Mouse (Mus musculus) monocyte, adult 2 months (primary cell): ENCODE measurements around the gene Tmem177.

Experiments used
- DNase-seq, 2 experiments: peaks; one replicate each; pipeline ENCODE4 v3.0.0; 2022; ENCODE audit warnings: low spot score in 2 of 2, low read depth in 1 of 2

Gene Tmem177

DNA sequence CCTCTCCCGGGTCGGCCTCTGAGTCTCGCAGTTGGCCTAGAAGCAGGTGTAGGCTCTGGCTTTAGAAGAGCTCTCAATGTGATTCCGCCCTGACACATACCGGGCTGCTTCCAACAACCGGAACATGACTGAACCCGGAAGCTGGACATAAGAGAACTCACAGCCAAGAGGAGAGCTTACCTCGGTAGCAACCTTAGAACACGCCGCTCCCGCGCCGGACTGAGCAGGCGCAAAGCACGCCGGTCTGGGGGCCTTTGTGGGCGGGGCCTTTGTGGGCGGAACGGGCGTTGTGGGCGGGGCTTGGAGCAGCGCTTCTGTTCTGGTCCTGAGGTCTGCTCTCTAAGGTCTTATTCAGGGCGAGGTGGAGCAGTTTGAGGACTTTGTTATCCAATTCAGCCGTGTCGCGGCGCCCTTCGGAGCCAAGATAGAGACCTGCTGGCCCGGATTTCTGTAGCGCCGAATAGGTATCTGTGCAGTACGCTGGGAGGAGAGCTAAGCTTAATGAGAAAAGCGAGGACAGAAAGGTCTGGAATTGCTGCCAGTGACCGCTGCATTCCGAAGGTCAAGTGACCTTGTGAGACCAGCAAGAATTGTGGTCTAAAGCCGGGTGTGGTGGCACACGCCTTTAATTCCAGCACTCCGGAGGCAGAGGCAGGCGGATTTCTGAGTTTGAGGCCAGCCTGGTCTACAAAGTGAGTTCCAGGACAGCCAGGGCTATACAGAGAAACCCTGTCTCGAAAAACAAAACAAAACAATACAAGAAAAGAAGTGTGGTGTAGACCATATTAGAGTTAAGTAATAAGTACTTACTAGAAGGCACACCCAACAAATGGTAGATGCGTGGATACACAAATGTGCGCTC, at the start of gene Tmem177:
TSS of gene Tmem177 (minus strand) at position 256 of the 862 bp plus-strand sequence.
- peak; percentile 76 to 85 for DNase-seq

DNA sequence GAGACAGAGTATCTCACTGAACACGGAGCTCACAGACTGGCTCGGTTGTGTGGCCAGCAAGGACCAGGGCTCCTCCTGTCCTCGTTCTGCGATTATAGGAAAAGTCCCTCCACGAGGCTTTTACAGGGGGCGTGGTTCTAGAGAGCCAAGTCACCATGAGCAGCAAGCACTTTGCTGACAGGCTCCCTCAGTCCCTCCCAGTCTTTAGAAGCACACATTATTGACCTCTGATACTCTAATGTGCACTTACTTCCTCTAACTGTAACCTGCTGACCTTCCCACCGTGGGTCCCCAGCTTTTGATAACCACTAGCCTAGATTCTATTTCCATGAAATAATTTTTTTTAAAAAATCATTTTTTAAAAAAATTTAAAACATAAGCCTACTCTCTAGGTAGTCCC, 46.9 kb upstream of the Tmem177 start:
- no peak for DNase-seq

DNA sequence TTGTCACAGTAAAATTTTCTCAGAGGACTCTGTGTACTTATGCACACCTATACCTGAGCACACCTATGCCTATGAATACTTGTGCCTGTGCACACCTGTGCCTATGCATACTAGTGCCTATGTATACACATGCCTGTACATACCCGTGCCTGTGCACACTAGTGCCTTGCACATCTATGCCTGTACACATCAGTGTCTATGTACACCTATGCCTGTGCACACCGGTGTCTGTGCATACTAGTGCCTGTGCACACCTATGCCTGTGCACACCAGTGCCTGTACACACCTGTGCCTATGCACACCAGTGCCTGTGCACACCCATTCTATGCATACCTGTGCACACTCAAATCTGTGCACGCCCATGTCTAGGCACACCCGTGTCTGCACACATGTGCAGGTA, 46.5 kb upstream of the Tmem177 start:
- no peak for DNase-seq

GRCm38 (mm10) chr1:119957716-119958222, 44.8 kb upstream of the Tmem177 start:
- no peak for DNase-seq

GRCm38 (mm10) chr1:119954680-119955079, 41.7 kb upstream of the Tmem177 start:
- DNase-seq = no peak

DNA sequence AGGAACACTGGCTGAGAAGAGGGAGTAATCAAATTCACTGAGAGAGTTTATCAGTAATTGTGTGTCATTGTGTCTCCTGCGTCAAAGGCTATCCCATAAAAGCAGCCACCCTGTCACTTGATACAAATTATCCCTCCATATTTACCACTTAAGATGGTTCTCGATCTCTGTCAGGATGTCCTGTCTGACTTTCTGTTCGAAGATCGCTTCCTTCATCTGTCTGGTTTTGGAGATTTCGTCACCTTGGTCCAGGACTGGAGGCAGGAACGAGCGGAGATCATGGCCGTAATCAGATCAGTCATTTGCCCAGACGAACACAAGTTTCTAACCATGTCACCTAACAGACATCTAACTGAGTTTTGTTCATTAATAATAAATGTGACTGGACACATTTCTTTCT, 40.4 kb upstream of the Tmem177 start:
- DNase-seq = no peak

- no peak for DNase-seq
These were observed 37.1 kb upstream of the Tmem177 start for GRCm38 (mm10) chr1:119950086-119950485.

DNA sequence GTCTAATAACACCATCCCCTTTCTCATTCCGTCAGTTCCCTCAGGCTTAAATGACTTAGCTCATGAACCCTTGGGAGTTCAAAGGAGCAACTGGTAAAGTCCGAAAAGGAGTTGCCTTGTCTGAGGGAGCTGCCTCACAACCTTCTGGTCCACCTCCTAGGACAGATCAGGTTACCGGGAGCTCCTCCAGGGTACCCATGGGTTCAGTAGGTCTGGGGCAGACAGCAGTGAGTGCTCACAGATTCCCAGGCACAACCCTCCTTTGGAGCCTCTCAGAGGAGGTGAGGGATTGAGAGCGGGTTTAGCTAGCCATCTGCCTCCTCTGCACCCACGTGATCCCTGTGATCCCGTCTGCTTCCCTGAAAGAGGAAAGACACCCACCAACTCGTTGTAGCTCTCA, 23.9 kb upstream of the Tmem177 start:
- DNase-seq = no peak

DNA sequence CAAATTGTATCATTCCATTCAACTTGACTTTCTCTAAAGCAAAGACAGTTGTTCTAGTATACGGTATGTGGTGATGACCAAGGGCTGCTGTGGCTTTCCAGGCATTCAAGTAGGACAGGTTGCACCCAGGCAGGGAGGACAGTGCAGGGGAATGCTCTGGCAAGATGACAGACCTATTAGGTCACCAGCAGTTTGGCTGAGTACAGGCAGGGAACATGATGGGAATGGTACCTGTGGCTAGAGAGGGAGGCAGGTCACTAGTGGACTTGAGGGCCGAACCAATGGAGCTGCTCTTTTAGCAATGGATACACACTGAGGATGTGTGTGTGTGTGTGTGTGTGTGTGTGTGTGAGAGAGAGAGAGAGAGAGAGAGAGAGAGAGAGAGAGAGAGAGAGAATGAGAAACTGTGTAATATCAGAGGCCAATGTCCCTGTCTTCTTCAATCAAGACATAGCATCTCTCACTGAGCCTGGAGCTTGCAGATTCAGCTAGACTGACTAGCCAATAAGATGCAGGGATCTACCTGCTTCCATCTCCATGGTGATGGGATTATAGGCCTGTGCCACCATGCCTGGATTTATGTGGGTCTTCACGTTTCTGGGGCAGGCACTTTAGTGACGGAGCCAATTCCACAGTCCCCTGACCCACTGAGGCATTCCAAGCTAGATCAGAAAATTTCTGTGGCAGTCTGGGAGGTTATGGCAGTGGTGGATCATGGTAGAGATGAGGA, 18.6 kb upstream of the Tmem177 start:
- no peak for DNase-seq

- DNase-seq = no peak
These were observed 16.7 kb upstream of the Tmem177 start for GRCm38 (mm10) chr1:119929715-119930114.

GRCm38 (mm10) chr1:119919299-119919698, 6.3 kb upstream of the Tmem177 start:
- no peak for DNase-seq

- no peak for DNase-seq
These were observed 3.9 kb upstream of the Tmem177 start for GRCm38 (mm10) chr1:119916823-119917371.

DNA sequence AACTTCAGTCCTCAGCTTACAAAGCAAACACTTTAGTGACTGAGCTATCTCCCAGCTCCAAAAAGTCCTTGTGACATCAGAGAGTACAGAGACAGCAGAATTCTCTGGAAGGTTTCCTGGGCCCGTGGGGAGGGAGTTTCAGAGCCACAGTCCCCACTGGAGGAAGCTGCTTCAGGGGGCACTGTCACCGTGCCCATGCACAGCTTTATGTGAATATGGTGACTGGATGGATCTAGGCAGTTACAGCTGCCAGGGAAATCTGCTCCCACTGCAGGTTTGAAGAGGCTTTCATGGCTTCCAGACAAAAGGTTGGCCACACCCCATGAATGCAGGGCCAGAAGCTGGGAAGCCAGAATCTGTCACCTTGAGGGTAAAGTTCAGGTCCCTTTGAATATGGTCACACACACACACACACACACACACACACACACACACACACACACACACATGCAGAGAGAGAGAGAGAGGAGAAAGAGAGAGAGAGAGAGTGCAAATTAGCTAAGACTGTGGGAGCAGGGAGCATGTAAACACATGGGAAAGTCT, 5.7 kb downstream of the Tmem177 start:
- DNase-seq = no peak

- DNase-seq = no peak
These were observed 9.8 kb downstream of the Tmem177 start for GRCm38 (mm10) chr1:119903231-119903620.

DNA sequence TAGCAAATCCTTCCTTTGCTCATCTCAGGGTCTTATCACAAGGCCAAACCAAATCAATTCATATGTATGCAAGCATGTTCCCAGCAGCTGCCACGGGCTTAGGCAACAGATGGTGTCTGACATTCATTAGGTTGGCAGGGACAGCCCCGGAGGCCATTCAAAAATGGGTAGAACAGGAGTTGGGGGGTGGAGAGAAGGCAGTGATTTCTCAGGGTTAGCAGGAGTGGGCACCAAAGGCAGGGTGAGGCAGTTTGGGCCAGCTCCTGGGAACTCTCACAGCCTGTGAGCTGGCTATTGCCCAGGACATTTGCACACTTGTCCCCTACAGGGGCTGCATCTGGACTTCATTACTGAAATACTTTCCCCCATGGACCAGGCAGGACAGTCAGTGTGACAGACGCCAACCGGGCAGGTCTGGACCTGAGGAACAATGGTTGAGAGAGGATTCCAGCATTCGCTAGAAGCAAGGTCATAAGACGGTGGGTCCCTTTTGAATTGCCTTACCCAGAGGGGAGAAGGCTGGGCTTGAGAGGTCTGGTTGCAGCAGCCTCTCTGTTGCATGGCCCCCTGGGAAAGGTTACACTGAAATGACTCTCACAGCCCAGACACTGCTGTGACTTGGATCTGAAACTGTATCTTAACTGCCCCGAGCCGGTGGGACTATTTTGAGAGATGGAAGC, 10.3 kb downstream of the Tmem177 start:
- no peak for DNase-seq

GRCm38 (mm10) chr1:119899195-119900123, 13.5 kb downstream of the Tmem177 start:
- no peak for DNase-seq

DNA sequence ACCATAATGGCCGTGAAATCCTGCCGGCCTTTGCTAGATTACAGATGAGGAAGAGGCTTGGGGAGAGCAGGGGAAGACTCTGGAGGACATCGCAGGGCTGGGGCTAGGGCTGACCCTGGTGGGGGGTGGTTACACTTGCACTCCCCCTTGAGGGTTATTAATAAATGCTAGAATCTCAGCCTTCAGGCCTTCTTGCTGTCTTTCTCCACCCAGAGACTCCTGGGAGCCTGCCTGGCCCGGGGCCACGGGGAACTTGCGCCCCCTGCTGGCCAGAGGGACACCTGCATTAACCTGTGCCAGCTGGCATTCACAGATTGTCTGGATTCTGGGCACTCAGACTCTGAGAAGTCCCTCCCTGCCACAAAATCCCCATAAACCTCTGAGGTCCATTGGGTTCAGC, 18.1 kb downstream of the Tmem177 start:
- DNase-seq = peak in 1 of 2 experiments; percentile 14

GRCm38 (mm10) chr1:119893600-119893999, 19.4 kb downstream of the Tmem177 start:
- no peak for DNase-seq

DNA sequence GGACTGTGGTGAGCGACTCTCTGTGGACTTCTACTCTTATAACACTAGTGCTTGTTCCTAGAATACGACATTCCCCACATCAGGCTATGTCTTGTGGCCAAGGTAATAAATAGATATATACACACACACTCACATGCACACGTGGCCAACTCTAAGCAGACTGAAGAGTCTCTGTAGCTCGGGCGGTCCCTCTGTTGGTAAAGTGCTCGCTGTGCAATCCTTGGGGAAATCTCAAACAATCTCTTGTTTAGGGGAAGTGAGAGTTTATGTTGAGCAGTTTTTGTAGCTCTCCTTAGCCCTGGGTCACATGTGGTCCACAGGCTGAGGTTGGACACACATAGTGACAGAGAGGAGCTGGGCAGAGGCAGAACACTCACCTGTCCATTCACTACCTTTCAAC, 20.1 kb downstream of the Tmem177 start:
- no peak for DNase-seq

DNA sequence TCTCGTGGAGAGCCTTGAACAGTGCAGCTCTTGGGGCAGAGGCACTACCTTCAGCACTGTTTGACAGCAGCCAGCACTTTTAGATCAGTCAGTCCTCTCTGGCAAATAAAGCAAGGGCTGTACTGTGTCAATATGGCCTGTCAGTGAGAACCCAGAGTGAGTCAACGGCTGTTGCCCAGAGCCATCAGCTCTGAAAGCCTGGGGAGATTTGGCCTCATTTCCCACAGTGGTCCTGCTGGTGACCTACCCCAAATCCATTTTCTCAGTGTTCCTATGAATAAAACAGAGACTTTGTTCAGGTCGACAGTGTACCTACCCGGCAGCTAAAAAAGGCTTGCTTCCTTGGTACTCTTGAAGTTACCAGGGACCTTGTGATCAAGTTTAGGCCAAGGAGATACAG, 21.1 kb downstream of the Tmem177 start:
- DNase-seq = no peak
